Mouse (Mus musculus) CH12.LX (cell line): ENCODE results near the gene Palmd. TPM values are rescaled to one million over a fixed set of nuclear protein-coding genes. Genes with fewer than 3 reads are reported as not detected.

Experiments used
- DNase-seq: peaks from one replicate; pipeline ENCODE4 v3.0.0-alpha.2; 2013; ENCODE audit errors: extremely low read depth
- H3K27ac ChIP-seq: 2 replicates; pipeline ENCODE4 v1.5.1; 2012; ENCODE audit warnings: low read depth, mild to moderate bottlenecking, control low read depth, moderate library complexity; ENCODE audit not compliant: insufficient read depth
- H3K27me3 ChIP-seq: replicated peaks from 2 replicates; pipeline ENCODE3; 2012; ENCODE audit warnings: inconsistent platforms
- H3K36me3 ChIP-seq, 2 experiments: replicated peaks in 1 of 2; 2 replicates each; pipeline versions ENCODE3 to v1.6.1; 2012; ENCODE audit warnings: inconsistent platforms in 1 of 2, low read length in 1 of 2, mild to moderate bottlenecking in 1 of 2, mixed read lengths in 1 of 2, moderate library complexity in 1 of 2; ENCODE audit not compliant: control insufficient read depth in 1 of 2, insufficient read depth in 1 of 2
- H3K4me1 ChIP-seq, 2 experiments: 2 replicates each; pipeline ENCODE4 v1.6.1; 2012; ENCODE audit warnings: inconsistent platforms in 1 of 2, moderate library complexity in 1 of 2; ENCODE audit not compliant: insufficient read depth in 2 of 2, control insufficient read depth in 1 of 2
- H3K4me2 ChIP-seq: 2 replicates; pipeline ENCODE4 v1.6.1; 2012; ENCODE audit warnings: low read depth, mild to moderate bottlenecking, control low read depth; ENCODE audit not compliant: poor library complexity, insufficient read depth, severe bottlenecking
- H3K4me3 ChIP-seq, 3 experiments: fragments of 150-350 bp in 1 of 3; sonication (generic) in 1 of 3; replicated peaks in 1 of 3; 2 replicates each; pipeline versions ENCODE3 to v1.5.1; 2011 to 2012; ENCODE audit warnings: low read depth in 2 of 3, low read length in 2 of 3, mild to moderate bottlenecking in 2 of 3, moderate library complexity in 2 of 3, control low read depth in 1 of 3, improper control_type of control experiment in 1 of 3, inconsistent platforms in 1 of 3, mixed read lengths in 1 of 3; ENCODE audit not compliant: poor library complexity in 1 of 3
- H3K79me2 ChIP-seq: replicated peaks from 2 replicates; pipeline ENCODE4 v1.6.1; 2012; ENCODE audit warnings: mild to moderate bottlenecking, moderate library complexity; ENCODE audit not compliant: control insufficient read depth, poor library complexity, insufficient read depth, severe bottlenecking; ENCODE audit errors: extremely low read depth
- H3K9ac ChIP-seq: 2 replicates; pipeline ENCODE4 v1.6.1; 2012; ENCODE audit warnings: low read depth, mild to moderate bottlenecking, control low read depth, moderate library complexity; ENCODE audit not compliant: insufficient read depth
- H3K9me3 ChIP-seq: replicated peaks from 2 replicates; pipeline ENCODE3; 2012; ENCODE audit warnings: low read length, inconsistent platforms, mixed read lengths
- CHD1 ChIP-seq: IDR thresholded peaks from 2 replicates; pipeline ENCODE4 v1.6.1; 2012; ENCODE audit warnings: low read depth, low read length, improper control_type of control experiment, inconsistent platforms
- CTCF ChIP-seq, 2 experiments: IDR thresholded peaks in 1 of 2; conservative IDR thresholded peaks in 1 of 2; 2 replicates each; pipeline ENCODE4 v1.5.1; 2011 to 2012; ENCODE audit warnings: low read depth in 2 of 2, low read length in 2 of 2, improper control_type of control experiment in 1 of 2, inconsistent platforms in 1 of 2, mild to moderate bottlenecking in 1 of 2, moderate library complexity in 1 of 2
- E2F4 ChIP-seq: IDR thresholded peaks from 2 replicates; pipeline ENCODE4 v1.6.1; 2011; ENCODE audit warnings: low read depth, low read length, improper control_type of control experiment; ENCODE audit not compliant: insufficient replicate concordance
- ELF1 ChIP-seq: IDR thresholded peaks from 2 replicates; pipeline ENCODE4 v1.6.1; 2014; ENCODE audit warnings: low read depth, mild to moderate bottlenecking, inconsistent platforms, low read length, improper control_type of control experiment
- ETS1 ChIP-seq: conservative IDR thresholded peaks from 2 replicates; pipeline ENCODE4 v1.6.1; 2012; ENCODE audit warnings: low read depth, mild to moderate bottlenecking, inconsistent platforms, low read length, improper control_type of control experiment, moderate library complexity
- GABPA ChIP-seq: IDR thresholded peaks from 2 replicates; pipeline ENCODE4 v1.6.1; 2012; ENCODE audit warnings: low read depth, low read length, improper control_type of control experiment, inconsistent platforms; ENCODE audit not compliant: insufficient replicate concordance
- IRF4 ChIP-seq: IDR thresholded peaks from 2 replicates; pipeline ENCODE4 v1.6.1; 2014; ENCODE audit warnings: low read depth, mild to moderate bottlenecking, inconsistent platforms, low read length, improper control_type of control experiment
- JUN ChIP-seq: IDR thresholded peaks from 2 replicates; pipeline ENCODE4 v1.6.1; 2011; ENCODE audit warnings: low read depth, mild to moderate bottlenecking, low read length, improper control_type of control experiment, moderate library complexity; ENCODE audit not compliant: insufficient read depth
- JUND ChIP-seq: conservative IDR thresholded peaks from 2 replicates; pipeline ENCODE4 v1.6.1; 2011; ENCODE audit warnings: low read depth, low read length, improper control_type of control experiment
- KAT2A ChIP-seq: IDR thresholded peaks from 2 replicates; pipeline ENCODE4 v1.6.1; 2012; ENCODE audit warnings: low read length, improper control_type of control experiment, inconsistent platforms; ENCODE audit not compliant: insufficient replicate concordance
- MAX ChIP-seq: IDR thresholded peaks from 2 replicates; pipeline ENCODE4 v1.6.1; 2011; ENCODE audit warnings: low read length, improper control_type of control experiment
- MAZ ChIP-seq: IDR thresholded peaks from 2 replicates; pipeline ENCODE4 v1.6.1; 2012; ENCODE audit warnings: low read depth, mild to moderate bottlenecking, inconsistent platforms, low read length, improper control_type of control experiment, moderate library complexity
- MEF2A ChIP-seq: IDR thresholded peaks from 2 replicates; pipeline ENCODE4 v1.6.1; 2014; ENCODE audit warnings: low read depth, mild to moderate bottlenecking, inconsistent platforms, low read length, improper control_type of control experiment, borderline replicate concordance
- MXI1 ChIP-seq: IDR thresholded peaks from 2 replicates; pipeline ENCODE4 v1.6.1; 2011; ENCODE audit warnings: mild to moderate bottlenecking, low read depth, low read length, improper control_type of control experiment
- NELFE ChIP-seq: IDR thresholded peaks from 2 replicates; pipeline ENCODE4 v1.6.1; 2011; ENCODE audit warnings: low read depth, low read length, improper control_type of control experiment
- NRF1 ChIP-seq: IDR thresholded peaks from 2 replicates; pipeline ENCODE4 v1.6.1; 2014; ENCODE audit warnings: low read depth, mild to moderate bottlenecking, inconsistent platforms, low read length, improper control_type of control experiment, moderate library complexity
- SIN3A ChIP-seq: IDR thresholded peaks from 2 replicates; pipeline ENCODE4 v1.6.1; 2012; ENCODE audit warnings: low read length, improper control_type of control experiment, inconsistent platforms
- SMC3 ChIP-seq: IDR thresholded peaks from 2 replicates; pipeline ENCODE4 v1.6.1; 2011; ENCODE audit warnings: low read depth, low read length, improper control_type of control experiment
- TBP ChIP-seq: conservative IDR thresholded peaks from 2 replicates; pipeline ENCODE4 v1.6.1; 2011; ENCODE audit warnings: low read depth, low read length, improper control_type of control experiment
- UBTF ChIP-seq: IDR thresholded peaks from 2 replicates; pipeline ENCODE4 v1.6.1; 2012; ENCODE audit warnings: low read depth, mild to moderate bottlenecking, inconsistent platforms, low read length, improper control_type of control experiment, moderate library complexity
- USF2 ChIP-seq: conservative IDR thresholded peaks from 2 replicates; pipeline ENCODE4 v1.6.1; 2011; ENCODE audit warnings: low read depth, low read length, improper control_type of control experiment
- ZC3H11A ChIP-seq: IDR thresholded peaks from 2 replicates; pipeline ENCODE4 v1.6.1; 2012; ENCODE audit warnings: low read depth, mild to moderate bottlenecking, inconsistent platforms, low read length, improper control_type of control experiment
- dilution Hi-C: fragments of 300-500 bp; cut with MboI; formaldehyde crosslinking; loops from 2 replicates; pipeline ENCODE4 v1.14.3; 2020; ENCODE audit warnings: low sequenced_read_pairs; ENCODE audit not compliant: extremely low pct_unique_long_range_greater_than_20kb, extremely low pct_ligation_motif_present
- in situ Hi-C: fragments of 300-500 bp; cut with MboI; formaldehyde crosslinking; loops from 3 replicates; pipeline ENCODE4 v1.14.3; 2019; ENCODE audit warnings: low sequenced_read_pairs, low pct_ligation_motif_present, low pct_unique_long_range_greater_than_20kb, mixed read lengths
- polyA plus RNA-seq: library from polyadenylated mRNA; unstranded; fragments of >175 nt; gene quantifications from 2 replicates; pipeline ENCODE4 v1.2.1, GENCODE M21; 2012; ENCODE audit warnings: low read depth; ENCODE audit not compliant: insufficient read length
- total RNA-seq, 2 experiments: library from RNA; depleted of rRNA; stranded (reverse); fragments of 300-350 nt in 1 of 2; fragments of >200 nt in 1 of 2; gene quantifications; 2 replicates each; pipeline ENCODE4 v1.2.3; 2012 to 2014

The Palmd gene
- total and polyA plus RNA-seq, 3 experiments, result not detected

GRCm38 (mm10) chr3:116943422-116943821 lies 25.4 kb downstream of the Palmd start:
- no peak overlapping the region for H3K4me3 ChIP-seq
- no peak overlapping the region for H3K4me2 ChIP-seq
- H3K36me3 ChIP-seq, result no peaks in the 10 kb centered on the region
- H3K9me3 ChIP-seq, result no peaks in the 10 kb centered on the region
- in situ Hi-C loops (no loop called here), dilution Hi-C loops (no loop called here)
- H3K79me2 ChIP-seq, result no peaks in the 10 kb centered on the region
- TF ChIP-seq SIN3A (no peak), GABPA (no peak), SMC3 (no peak), MXI1 (no peak), USF2 (no peak), CHD1 (no peak), JUND (no peak), MAX (no peak), CTCF (conservative IDR thresholded peaks at IDR 0.05 in 1 of 2, IDR thresholded peaks at IDR 0.05 in 1 of 2; ENCODE audit: low read depth in 2 of 2, low read length in 2 of 2) (no peak), TBP (no peak), UBTF (no peak), E2F4 (no peak), MEF2A (no peak), ZC3H11A (no peak), MAZ (no peak), KAT2A (no peak), ETS1 (no peak), IRF4 (no peak), NRF1 (no peak), NELFE (no peak)
- DNase-seq, result no peak
- H3K27me3 ChIP-seq, result no peaks in the 10 kb centered on the region
- no peak overlapping the region for H3K27ac ChIP-seq
- no peaks in the 10 kb centered on the region for H3K4me1 ChIP-seq
- H3K9ac ChIP-seq, result no peak overlapping the region

GRCm38 (mm10) chr3:116942751-116943150 lies 26.0 kb downstream of the Palmd start:
- no peaks in the 10 kb centered on the region for H3K9me3 ChIP-seq
- H3K4me1 ChIP-seq, result no peaks in the 10 kb centered on the region
- H3K4me2 ChIP-seq, result no peak overlapping the region
- H3K9ac ChIP-seq, result no peak overlapping the region
- TF ChIP-seq IRF4 (no peak), UBTF (no peak), ETS1 (no peak), ELF1 (no peak), NRF1 (no peak), JUN (no peak)
- no peak overlapping the region for H3K27ac ChIP-seq
- dilution Hi-C loops (no loop called here), in situ Hi-C loops (no loop called here)
- H3K4me3 ChIP-seq, result no peak overlapping the region
- no peaks in the 10 kb centered on the region for H3K36me3 ChIP-seq
- H3K79me2 ChIP-seq, result no peaks in the 10 kb centered on the region
- no peaks in the 10 kb centered on the region for H3K27me3 ChIP-seq
- no peak for DNase-seq
